Mouse (Mus musculus) urinary bladder, adult 2 months (tissue): ENCODE measurements around the gene Lrrc4c. TPM values are rescaled to one million over a fixed set of nuclear protein-coding genes. Genes with fewer than 3 reads are reported as not detected.

Experiments used
- DNase-seq: peaks from one replicate; pipeline ENCODE4 v3.0.0; 2022; ENCODE audit warnings: low spot score
- polyA plus RNA-seq: library from polyadenylated mRNA; depleted of rRNA; stranded (reverse); fragments of >200 nt; gene quantifications from 2 replicates; pipeline ENCODE4 v1.2.3, GENCODE M21; 2012

Lrrc4c gene
- polyA plus RNA-seq, 1 experiment, result 0.58 TPM

- no peak for DNase-seq
These were observed 1160.4 kb downstream of the Lrrc4c start for GRCm38 (mm10) chr2:97478175-97478924.

DNA sequence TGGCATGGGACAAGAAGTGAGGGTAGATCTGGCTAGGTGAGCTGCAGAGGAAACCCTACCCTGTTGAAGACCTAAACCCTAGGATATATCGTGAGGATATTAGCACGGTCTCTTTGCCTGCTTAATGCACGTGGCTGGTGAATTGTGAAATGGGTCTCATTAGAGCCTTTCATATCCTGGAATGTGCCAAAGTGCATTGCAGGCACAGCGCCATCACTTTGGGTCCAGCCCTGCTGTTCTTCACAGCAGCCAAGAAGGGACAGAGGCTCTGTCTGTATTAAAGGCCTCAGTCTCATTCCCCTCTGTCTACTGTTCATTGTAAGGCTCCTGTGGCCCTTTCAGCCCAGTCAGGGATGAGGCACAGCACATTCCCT, 1160.9 kb downstream of the Lrrc4c start:
- no peak for DNase-seq

DNA sequence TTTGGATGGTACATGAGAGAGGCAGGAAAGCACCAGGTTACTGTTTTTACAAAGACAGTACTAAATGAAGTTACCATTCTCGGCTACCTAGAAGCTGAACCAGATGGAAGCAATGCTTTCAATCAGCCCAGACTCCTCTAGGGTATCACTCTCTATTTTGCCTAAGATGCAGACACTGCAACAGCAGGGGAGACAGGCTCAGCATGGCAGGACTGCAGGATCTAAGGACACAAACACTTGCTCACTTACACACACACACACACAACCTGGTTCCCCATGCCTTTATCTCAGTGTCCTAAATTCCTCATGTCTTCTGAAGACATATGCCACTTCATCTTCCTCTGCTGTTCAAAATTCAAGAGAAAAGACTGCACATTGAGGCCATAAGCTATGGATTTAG, 1167.0 kb downstream of the Lrrc4c start:
- DNase-seq, result no peak

DNA sequence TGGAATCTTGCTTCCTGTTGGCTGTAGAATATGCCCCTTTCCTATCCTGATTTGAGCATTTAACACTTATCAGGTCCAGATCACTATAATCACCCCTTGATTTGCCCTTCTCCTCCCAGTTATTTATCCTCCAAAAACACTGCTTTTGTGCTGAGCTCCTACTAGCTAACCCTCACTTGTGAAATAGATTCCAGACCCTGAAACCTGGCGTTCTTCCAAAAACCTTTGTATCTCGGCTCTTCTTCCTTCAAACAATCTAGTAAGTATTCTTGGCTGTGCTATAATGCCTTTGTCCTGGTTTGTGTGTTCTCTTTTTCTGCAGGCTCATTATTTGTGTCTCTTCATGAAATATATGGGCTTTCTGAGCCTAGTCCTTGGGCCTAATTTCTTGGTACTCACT, 1167.6 kb downstream of the Lrrc4c start:
- DNase-seq, result no peak

DNA sequence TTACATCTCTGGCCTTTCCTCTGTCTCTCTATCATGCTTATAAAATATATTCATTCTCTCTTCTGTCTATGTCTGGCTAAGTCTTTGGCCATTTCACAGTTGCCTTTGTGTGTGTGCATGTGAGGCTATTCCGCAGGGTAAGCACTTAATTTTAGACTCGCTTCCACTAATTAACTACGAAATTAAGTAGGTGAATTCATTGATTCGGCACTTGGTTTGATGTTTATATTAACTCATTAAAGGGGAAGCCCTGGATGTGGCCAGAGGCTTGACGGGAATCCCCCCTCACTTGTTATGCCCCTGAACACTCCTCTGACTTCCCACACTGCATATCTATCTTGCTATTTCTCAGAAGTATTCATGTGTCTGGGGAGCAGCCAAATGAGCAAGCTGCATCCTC, 1169.6 kb downstream of the Lrrc4c start:
- DNase-seq, result no peak

- no peak for DNase-seq
These were observed 1179.1 kb downstream of the Lrrc4c start for GRCm38 (mm10) chr2:97497069-97497468.

DNA sequence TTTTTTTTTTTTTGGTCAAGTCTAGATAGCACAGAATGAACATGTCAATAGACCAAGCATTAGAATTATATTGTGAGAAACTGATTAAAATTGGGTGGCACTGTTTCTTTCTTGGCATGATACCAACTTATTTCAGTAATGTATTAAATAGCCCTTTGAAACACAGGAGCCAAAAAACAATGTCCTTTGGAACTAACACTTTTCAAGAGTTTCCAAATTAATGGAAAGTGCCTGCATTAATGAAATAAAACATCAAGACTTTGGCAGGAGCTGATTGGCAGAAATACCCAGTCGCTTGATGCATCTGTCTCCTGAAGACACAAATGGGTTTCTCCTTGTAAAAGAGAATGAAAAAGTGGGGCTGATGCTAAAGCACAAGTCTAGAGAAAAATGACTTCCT, 1184.5 kb downstream of the Lrrc4c start:
- no peak for DNase-seq

- DNase-seq, result no peak
These were observed 1186.9 kb downstream of the Lrrc4c start for GRCm38 (mm10) chr2:97504902-97505301.

DNA sequence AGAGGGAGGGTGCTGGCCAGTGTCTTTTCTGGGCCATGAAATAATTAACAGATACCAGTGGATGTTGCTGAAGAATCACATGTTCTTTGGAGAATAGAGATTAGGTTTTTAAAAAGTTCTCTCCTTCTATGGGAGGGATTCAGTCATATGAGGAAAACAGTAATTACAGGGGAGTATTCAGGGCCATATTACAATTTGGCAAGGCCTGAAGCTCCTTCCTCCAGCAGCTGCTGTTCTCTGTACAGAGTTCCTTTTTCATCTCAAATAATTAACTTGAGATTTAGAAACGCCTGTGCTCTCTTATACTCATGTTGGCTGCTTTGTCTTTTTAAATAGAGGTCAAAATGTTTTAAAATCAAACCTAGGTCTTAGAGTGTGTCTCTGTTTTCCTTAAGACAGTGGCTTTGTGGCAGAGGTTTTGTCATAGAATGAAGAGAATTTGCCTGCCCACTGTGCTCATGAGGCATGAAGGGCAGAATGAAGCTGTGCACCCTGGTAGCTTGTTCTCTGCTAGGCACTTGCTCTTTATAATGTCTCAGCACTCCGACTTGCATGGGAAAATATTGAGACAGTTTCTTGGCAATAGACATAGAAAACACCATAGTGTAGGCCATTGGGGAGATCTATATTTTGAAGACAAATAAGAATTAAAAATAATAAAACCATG, 1206.4 kb downstream of the Lrrc4c start:
- no peak for DNase-seq

DNA sequence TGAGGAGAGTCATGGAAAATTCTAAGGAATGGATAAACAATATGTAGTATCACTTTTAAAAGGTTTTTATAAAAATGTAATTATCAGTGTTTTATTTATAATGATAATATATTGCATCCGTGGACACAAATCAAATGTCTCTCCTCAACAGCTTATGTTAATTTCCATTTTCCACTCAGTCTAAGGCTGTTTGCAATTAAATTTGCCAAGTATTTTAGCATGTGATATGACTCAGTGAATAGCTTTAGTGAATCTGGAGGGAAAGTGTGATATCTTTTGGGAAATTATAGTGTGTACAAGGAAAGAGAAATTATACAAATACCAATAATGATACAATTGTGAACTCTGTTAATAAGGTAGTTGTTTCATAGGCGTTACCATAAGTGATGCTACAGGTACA, 1207.1 kb downstream of the Lrrc4c start:
- DNase-seq, result no peak

DNA sequence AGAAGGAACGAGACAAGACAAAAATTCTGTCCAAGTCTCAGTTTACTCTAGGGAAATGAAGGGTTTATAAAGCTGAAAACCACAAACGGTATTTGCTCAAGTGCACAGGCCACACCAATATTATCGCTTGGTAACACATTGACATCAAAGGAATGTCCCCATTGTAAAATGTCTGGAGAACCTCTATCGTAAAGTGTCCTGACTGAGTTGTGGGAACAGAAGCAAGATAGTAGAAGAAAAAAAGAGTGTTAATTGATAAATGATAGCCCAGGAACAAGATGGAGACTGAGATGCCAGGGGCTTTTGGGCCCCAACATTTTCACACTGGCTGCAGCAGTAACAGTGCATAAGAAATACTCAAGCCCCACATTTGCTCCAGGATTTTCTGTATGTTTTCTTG, 1212.7 kb downstream of the Lrrc4c start:
- DNase-seq, result no peak

GRCm38 (mm10) chr2:97543691-97544672, 1226.0 kb downstream of the Lrrc4c start:
- no peak for DNase-seq

- DNase-seq, result no peak
These were observed 1226.7 kb downstream of the Lrrc4c start for GRCm38 (mm10) chr2:97544673-97545071.

- no peak for DNase-seq
These were observed 1228.0 kb downstream of the Lrrc4c start for GRCm38 (mm10) chr2:97545946-97546345.

GRCm38 (mm10) chr2:97564509-97564908, 1246.5 kb downstream of the Lrrc4c start:
- no peak for DNase-seq

DNA sequence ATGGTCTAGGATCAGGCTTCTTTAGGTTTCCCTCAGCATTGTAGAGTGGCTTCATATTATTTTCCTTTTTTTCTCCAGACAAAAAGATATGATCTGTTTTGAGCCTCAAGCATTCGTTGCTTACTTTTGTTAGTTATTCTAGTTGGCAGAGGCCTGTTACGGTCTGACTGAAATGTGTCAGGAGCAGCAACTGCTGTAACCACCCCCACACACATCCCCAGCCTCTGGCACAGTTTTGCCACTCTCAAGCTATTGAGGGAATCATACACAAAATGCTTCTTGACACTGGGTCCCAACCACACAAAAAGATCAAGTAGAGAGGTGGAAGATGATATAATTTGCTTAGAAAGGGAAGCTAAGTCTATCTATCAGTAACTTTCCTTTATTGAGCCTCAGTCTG, 1251.0 kb downstream of the Lrrc4c start:
- DNase-seq, result no peak

GRCm38 (mm10) chr2:97574921-97575320, 1257.0 kb downstream of the Lrrc4c start:
- DNase-seq, result no peak

GRCm38 (mm10) chr2:97581132-97581531, 1263.2 kb downstream of the Lrrc4c start:
- DNase-seq, result no peak

DNA sequence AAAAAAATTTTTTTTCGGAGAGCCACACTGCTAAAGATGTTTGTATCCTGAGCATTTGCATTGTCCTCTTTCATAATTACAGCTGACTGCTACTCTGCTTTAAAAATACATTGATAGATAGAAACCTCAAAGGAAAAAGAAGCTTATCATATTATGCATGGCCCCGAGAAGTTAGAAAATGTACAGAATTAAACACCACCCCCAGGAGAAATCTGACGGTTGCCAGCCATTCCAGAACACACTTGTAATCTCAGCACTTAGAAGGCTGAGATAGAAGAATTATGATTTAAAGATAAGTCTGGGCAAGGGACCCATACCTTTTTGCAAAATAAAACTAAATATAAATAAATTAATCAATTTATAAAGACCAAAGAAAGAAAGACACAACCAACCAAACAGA, 1268.4 kb downstream of the Lrrc4c start:
- DNase-seq, result no peak

- no peak for DNase-seq
These were observed 1272.6 kb downstream of the Lrrc4c start for GRCm38 (mm10) chr2:97590563-97590962.

DNA sequence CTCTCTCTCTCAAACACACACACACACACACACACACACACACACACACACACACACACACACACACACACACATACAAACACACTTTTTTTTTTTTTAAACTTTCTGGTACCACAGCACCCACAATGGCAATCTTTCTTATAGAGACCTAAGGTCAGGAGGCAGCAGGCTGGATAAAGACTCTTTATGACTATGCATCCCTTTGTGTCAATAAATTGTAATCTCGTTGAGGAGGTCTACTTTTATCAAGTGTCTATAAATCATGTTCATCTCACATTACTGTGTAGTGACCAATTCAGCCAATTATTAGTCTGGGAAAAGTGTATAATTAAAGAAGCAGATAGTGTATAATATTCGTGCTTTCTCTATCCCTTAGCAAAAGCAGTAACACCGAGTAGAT, 1286.2 kb downstream of the Lrrc4c start:
- no peak for DNase-seq

DNA sequence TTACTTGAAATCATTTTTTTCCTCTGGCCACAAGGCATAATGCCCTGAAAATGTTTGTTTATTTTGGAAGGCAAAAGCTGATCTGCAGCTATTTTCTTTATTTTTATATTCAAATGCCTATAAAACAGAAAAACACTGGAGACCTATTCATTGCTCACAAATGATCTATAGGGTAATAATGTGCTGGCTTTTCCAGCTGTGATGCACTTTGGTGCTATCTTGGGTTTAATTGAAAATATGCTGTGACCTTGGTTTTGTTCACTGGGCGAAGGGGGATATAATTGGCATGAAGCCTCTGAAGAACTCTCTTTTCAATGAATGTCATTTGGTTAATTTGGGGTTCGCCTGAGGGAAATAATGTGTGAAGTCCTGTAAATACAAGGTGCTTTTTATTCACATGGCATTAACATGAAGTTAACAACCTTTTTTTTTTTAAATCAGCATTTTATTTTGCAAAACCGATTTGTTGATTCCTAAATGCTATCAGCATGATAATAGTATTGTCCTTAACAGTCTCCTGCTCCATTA, 1286.8 kb downstream of the Lrrc4c start:
- no peak for DNase-seq
